Mouse (Mus musculus) midbrain, embryonic 12.5 days (tissue): ENCODE results near the gene Txk. TPM values are rescaled to one million over a fixed set of nuclear protein-coding genes. Genes with fewer than 3 reads are reported as not detected.

Source experiments
- ATAC-seq: fragments of 200-750 bp; cut with Nextera tagmentation; 2 replicates; pipeline ENCODE4 v1.8.0; 2017; ENCODE audit warnings: low read depth, moderate TSS enrichment, moderate library complexity; ENCODE audit not compliant: low FRiP score
- H3K27ac ChIP-seq: fragments of 300-500 bp; sonication (generic); replicated peaks from 2 replicates; pipeline ENCODE4 v1.5.1; 2016; ENCODE audit warnings: mild to moderate bottlenecking
- H3K27me3 ChIP-seq: fragments of 300-500 bp; sonication (generic); 2 replicates; pipeline ENCODE4 v1.6.1; 2016; ENCODE audit warnings: mild to moderate bottlenecking
- H3K36me3 ChIP-seq: fragments of 300-500 bp; sonication (generic); 2 replicates; pipeline ENCODE4 v1.6.1; 2016
- H3K4me1 ChIP-seq: fragments of 300-500 bp; sonication (generic); 2 replicates; pipeline ENCODE4 v1.6.1; 2016
- H3K4me2 ChIP-seq: fragments of 300-500 bp; sonication (generic); replicated peaks from 2 replicates; pipeline ENCODE4 v1.6.1; 2016; ENCODE audit warnings: mild to moderate bottlenecking, moderate library complexity
- H3K4me3 ChIP-seq: fragments of 300-500 bp; sonication (generic); 2 replicates; pipeline ENCODE4 v1.5.1; 2016; ENCODE audit warnings: mild to moderate bottlenecking
- H3K9ac ChIP-seq: fragments of 300-500 bp; sonication (generic); replicated peaks from 2 replicates; pipeline ENCODE4 v1.6.1; 2016; ENCODE audit warnings: mild to moderate bottlenecking, moderate library complexity
- H3K9me3 ChIP-seq: fragments of 300-500 bp; sonication (generic); 2 replicates; pipeline ENCODE4 v1.6.1; 2016; ENCODE audit warnings: mild to moderate bottlenecking
- WGBS: fragments of 180-500 bp; shearing (Covaris S2); methylation state at CpG from one replicate; pipeline ENCODE4 v1.1.7; 2016; 5-methylcytosine and 5-hydroxymethylcytosine counted together
- polyA plus RNA-seq: library from polyadenylated mRNA; unstranded; fragments of >200 nt; fragmentation: Nextera tagmentation; extraction: Ambion mirVana; gene quantifications from 2 replicates; pipeline ENCODE4 v1.2.1, GENCODE M21; 2016

The Txk gene
- polyA plus RNA-seq, 1 experiment from 2014 or later = 0.08 TPM

DNA sequence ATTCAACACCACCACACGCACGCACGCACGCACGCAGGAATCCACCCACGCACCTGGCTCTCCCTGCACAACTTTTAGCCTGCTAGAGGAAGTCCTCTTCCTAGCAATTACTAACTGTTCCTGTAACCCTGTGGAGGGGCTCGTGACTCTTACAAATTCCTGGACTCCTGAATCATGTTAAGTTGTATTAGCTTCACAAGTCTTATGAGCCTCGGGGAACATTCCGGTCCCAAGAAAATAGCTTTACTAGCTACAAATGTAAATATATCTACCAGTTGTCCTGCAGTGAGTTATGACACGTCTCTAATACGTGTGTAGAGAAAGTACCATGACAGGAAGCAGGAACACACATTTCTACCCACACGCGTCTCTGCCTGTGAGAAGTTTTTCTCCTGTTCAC, 43.1 kb downstream of the Txk start:
- no peaks in the 10 kb centered on the region for H3K36me3 ChIP-seq
- no peaks in the 10 kb centered on the region for H3K27me3 ChIP-seq
- no peaks in the 10 kb centered on the region for H3K9me3 ChIP-seq
- H3K9ac ChIP-seq = no peak overlapping the region
- WGBS = 89% methylated on average over 13 of the region's 13 CpGs
- ATAC-seq = no peak
- H3K4me3 ChIP-seq = no peak overlapping the region
- H3K4me1 ChIP-seq = no peaks in the 10 kb centered on the region
- no peak overlapping the region for H3K4me2 ChIP-seq
- H3K27ac ChIP-seq = no peak overlapping the region

DNA sequence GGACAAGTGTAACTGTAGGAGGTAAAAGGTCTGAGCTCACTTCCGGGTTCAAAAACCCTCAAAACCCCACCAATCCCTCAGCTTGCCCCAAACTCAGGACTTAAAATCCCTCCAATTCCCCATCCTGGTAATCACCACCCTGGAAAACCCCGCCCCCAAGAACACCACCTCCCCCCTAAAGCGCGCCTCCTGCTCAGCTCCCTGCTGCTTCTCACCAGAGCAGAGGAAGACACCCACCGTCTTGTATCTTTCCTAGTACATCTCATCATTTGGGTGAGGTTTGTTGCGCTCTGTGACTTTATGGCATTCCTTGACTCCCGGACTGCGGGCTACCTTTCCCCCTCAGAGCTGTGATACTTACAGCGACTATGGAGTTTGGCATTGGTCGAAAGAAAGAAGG, 45.9 kb downstream of the Txk start:
- Histone ChIP-seq H3K27ac (no peak overlapping the region), H3K4me2 (no peak overlapping the region)

DNA sequence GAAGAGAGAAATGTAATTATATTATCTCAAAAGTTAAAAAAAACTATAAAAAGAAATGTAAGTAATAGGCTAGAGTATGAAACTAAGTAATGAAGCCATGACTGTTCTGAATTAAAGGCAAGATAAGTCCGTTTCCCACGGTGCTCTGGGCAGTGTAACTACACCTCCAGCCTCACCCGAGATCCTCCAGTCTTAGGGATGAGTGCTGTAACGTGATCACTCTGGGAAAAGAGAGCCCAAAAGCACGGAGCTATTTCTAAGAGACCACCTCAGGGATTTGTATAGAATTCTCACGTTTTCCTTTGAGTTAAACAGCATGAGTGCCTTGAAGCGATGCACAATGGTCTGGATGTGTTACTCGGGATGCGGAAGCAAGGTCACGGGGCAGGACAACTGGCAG, 46.5 kb downstream of the Txk start:
- H3K27ac ChIP-seq = no peak overlapping the region
- WGBS = 45% methylated on average over 10 of the region's 10 CpGs
- no peak overlapping the region for H3K4me2 ChIP-seq

More for the DNA sequence above, 45.9 kb downstream of the Txk start:
- WGBS = 59% methylated on average over 10 of the region's 10 CpGs
- Histone ChIP-seq H3K27me3 (no peaks in the 10 kb centered on the region), H3K9me3 (no peaks in the 10 kb centered on the region), H3K4me1 (no peaks in the 10 kb centered on the region), H3K36me3 (no peaks in the 10 kb centered on the region), H3K9ac (no peak overlapping the region), H3K4me3 (no peak overlapping the region)
- ATAC-seq = no peak

DNA sequence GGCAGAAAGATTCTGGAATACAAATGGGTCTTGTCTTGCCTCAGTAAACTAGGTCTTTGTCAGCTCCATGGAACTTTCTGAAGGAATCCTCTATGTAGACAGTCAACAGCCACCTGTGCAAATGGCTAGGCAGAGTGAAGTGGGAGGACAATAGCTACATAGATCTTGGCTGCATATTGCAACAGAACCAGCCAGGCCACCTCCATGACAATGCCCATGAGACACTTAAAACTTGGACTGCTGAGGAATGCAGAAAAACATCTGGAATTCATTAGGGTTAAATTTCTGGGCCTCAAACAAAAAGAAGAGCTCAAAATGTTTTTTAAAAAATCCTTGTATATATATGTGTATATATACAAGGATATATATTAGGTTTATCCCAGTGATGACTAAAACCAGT, 50.4 kb downstream of the Txk start:
- no peak overlapping the region for H3K4me2 ChIP-seq
- H3K4me1 ChIP-seq = peaks cover 5% of the 10 kb centered on the region; the same call in 1 of the 2 replicates
- no peak overlapping the region for H3K27ac ChIP-seq
- no peak overlapping the region for H3K9ac ChIP-seq
- 0 out of 2 replicates have a peak, but pooled peaks cover 4% of the 10 kb centered on the region for H3K27me3 ChIP-seq
- H3K9me3 ChIP-seq = no peaks in the 10 kb centered on the region
- H3K4me3 ChIP-seq = no peak overlapping the region
- no peak for ATAC-seq
- no peaks in the 10 kb centered on the region for H3K36me3 ChIP-seq

More for the DNA sequence above, 46.5 kb downstream of the Txk start:
- ATAC-seq = no peak
- Histone ChIP-seq H3K4me3 (no peak overlapping the region), H3K36me3 (no peaks in the 10 kb centered on the region), H3K27me3 (no peaks in the 10 kb centered on the region), H3K4me1 (no peaks in the 10 kb centered on the region), H3K9ac (no peak overlapping the region), H3K9me3 (no peaks in the 10 kb centered on the region)

DNA sequence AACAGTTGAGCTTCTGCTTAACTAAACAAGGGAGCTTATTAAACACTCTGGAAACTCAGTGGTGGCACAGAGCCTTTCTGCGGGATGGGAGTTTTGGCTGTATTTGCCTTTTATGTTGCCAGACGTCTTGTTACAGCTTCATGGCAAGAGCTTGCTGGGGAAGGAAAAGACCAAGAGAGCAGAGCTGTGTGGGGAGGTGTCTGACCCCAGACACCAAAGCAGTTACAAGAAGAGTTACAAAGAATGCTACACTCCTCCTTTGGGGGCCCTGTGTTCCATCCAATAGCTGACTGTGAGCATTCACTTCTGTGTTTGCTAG, 53.1 kb downstream of the Txk start:
- Histone ChIP-seq H3K27me3 (0 out of 2 replicates have a peak, but pooled peaks cover 4% of the 10 kb centered on the region), H3K4me2 (no peak overlapping the region), H3K36me3 (no peaks in the 10 kb centered on the region), H3K4me1 (peaks cover 5% of the 10 kb centered on the region; the same call in 1 of the 2 replicates), H3K9ac (no peak overlapping the region), H3K9me3 (no peaks in the 10 kb centered on the region), H3K27ac (no peak overlapping the region), H3K4me3 (no peak overlapping the region)
- 18% methylated on average over 2 of the region's 2 CpGs for WGBS
- no peak for ATAC-seq

DNA sequence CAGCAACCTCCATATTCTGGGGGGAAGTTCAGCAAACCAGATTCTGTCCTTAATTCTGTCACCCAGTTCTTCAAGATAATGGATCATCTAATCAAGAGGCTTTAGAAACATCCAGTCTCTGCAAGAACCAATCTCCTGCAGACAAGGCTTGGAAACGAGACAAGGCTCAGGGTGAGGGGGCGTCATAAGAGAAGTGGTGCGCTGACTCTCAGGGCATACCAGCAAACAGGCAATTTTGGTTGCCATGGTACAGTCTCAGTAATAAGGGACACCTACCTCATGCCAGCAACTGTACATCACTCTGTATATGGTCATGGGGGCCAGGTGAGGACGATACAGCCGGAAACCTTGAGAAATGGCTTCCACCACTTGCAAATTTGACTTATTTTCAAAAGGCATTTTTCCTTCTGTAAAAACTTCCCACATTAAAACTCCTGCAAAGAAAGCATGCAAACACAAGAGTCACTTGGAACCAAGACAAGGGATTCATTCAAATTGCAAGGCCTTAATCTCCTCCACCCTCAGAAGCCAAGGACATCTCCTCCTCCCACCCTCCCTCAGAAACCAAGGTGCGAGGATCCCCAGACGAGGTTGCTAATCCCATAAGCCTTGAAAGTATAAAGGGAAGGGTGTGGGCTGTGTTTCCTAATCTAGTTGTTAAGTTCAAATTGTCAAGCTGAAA, 53.6 kb downstream of the Txk start:
- Histone ChIP-seq H3K4me3 (no peak overlapping the region), H3K36me3 (no peaks in the 10 kb centered on the region), H3K4me1 (peaks cover 5% of the 10 kb centered on the region; the same call in 1 of the 2 replicates), H3K27me3 (0 out of 2 replicates have a peak, but pooled peaks cover 4% of the 10 kb centered on the region), H3K4me2 (no peak overlapping the region), H3K9ac (no peak overlapping the region), H3K9me3 (no peaks in the 10 kb centered on the region), H3K27ac (no peak overlapping the region)
- no peak for ATAC-seq
- WGBS = 62% methylated on average over 7 of the region's 7 CpGs

DNA sequence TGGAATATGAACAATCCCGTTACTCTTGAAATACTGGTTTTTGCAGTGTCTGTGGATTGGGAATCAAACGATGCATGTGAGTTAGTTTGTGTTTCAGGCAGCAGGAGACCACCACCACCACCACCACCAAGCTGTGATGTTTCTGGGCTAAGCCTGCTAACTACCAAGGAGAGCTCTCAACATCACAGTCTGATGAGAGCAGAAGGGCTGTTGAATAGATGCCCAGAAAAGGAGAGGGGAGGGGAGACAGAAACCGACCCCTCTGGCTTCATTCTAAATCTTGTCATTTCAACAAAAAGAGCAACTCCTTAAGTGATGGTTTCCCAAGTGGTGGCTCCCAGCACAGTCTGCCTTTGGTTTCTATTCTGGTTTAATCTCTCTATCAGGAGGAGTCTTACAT, 54.2 kb downstream of the Txk start:
- H3K4me2 ChIP-seq = no peak overlapping the region
- no peak overlapping the region for H3K4me3 ChIP-seq
- 0 out of 2 replicates have a peak, but pooled peaks cover 4% of the 10 kb centered on the region for H3K27me3 ChIP-seq
- WGBS = 63% methylated on average over 3 of the region's 3 CpGs
- no peak overlapping the region for H3K9ac ChIP-seq
- H3K4me1 ChIP-seq = peaks cover 5% of the 10 kb centered on the region; the same call in 1 of the 2 replicates
- ATAC-seq = no peak
- no peak overlapping the region for H3K27ac ChIP-seq
- no peaks in the 10 kb centered on the region for H3K9me3 ChIP-seq
- H3K36me3 ChIP-seq = no peaks in the 10 kb centered on the region

DNA sequence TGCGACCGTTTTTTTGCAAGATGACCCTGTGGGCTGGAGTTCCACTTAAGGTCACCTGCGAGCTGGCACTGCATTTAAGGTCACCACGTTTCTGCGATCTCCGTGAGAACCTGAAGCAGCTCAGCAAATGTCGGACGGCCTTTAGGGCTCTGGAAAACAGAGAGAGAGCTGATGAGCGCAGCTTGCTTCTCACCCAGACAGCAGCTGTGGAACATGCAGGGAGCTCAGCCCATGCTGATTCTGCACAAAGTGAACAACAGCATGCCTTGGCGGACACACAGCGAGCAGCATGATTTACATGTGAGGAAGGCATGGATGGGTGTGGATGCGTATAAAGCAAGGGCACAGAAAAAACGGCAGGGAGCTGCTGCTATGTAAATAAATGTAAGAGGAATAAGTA, 56.1 kb downstream of the Txk start:
- H3K27ac ChIP-seq = no peak overlapping the region
- H3K9ac ChIP-seq = no peak overlapping the region
- 76% methylated on average over 13 of the region's 13 CpGs for WGBS
- peaks cover 5% of the 10 kb centered on the region; the same call in 1 of the 2 replicates for H3K4me1 ChIP-seq
- ATAC-seq = no peak
- H3K4me2 ChIP-seq = no peak overlapping the region
- H3K4me3 ChIP-seq = no peak overlapping the region
- 0 out of 2 replicates have a peak, but pooled peaks cover 4% of the 10 kb centered on the region for H3K27me3 ChIP-seq
- H3K9me3 ChIP-seq = no peaks in the 10 kb centered on the region
- H3K36me3 ChIP-seq = no peaks in the 10 kb centered on the region

DNA sequence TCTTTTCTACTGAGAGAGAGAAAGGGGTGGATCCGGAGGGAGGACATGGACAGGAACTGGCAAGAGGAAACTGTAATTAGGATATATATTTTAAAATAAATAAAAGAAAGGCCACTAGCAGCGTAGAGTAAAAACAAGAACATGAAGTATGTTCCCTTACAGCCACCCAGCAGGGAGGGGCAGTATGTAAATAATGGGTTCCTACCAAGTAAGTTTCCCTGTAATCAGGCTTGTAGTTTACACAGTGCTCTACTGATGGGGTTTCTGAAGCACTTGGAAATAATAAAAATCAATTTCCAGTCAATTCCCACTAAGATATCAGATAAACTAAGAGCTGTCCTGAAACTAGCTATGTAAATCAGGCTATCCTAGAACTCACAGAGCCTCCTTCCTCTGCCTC, 57.9 kb downstream of the Txk start:
- Histone ChIP-seq H3K4me3 (no peak overlapping the region), H3K9me3 (no peaks in the 10 kb centered on the region), H3K27ac (no peak overlapping the region), H3K9ac (no peak overlapping the region), H3K4me1 (peaks cover 5% of the 10 kb centered on the region; the same call in 1 of the 2 replicates), H3K27me3 (0 out of 2 replicates have a peak, but pooled peaks cover 4% of the 10 kb centered on the region), H3K4me2 (no peak overlapping the region), H3K36me3 (no peaks in the 10 kb centered on the region)
- 86% methylated on average over 2 of the region's 2 CpGs for WGBS
- ATAC-seq = no peak

DNA sequence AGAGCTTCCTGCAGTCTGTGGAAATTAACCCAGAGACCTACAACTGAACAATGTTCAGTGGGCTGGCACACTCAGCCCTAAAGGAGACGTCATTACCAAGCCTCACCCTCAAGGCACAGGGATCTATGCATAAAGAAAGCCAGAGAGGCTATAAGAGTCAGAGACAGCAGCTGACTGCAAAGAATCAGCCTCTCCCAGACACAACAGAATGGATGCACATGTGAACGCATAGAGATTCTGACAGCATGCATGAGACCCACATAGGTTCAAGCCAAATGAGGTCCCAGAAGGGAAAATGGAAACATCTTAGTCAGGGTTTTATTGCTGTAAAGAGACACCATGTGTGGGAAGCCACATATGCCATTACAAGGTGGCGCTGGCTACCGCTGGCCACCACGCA, 62.1 kb downstream of the Txk start:
- no peaks in the 10 kb centered on the region for H3K9me3 ChIP-seq
- H3K27me3 ChIP-seq = no peaks in the 10 kb centered on the region
- 90% methylated on average over 5 of the region's 5 CpGs for WGBS
- ATAC-seq = no peak
- no peaks in the 10 kb centered on the region for H3K36me3 ChIP-seq
- H3K4me2 ChIP-seq = no peak overlapping the region
- no peak overlapping the region for H3K9ac ChIP-seq
- no peak overlapping the region for H3K4me3 ChIP-seq
- no peak overlapping the region for H3K27ac ChIP-seq
- no peaks in the 10 kb centered on the region for H3K4me1 ChIP-seq

DNA sequence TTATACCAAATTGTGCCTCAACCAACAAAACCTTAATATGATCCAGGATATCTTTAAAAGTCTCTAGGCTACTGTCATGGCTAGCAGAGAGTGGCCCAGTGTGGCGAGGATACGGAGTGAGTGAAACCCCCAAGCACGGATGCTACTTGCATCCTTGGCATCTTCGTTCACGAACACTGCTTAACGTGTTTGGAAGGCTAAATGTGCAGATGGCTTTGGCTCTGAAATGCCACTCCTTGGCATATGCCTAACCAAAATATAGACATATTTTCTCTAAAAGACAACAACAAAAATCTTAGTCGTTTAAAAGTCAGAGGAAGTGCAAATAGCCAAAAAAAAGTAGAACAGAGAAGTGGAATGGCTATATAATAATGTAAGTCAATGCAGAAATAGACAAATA, 63.0 kb downstream of the Txk start:
- H3K27me3 ChIP-seq = no peaks in the 10 kb centered on the region
- ATAC-seq = no peak
- no peak overlapping the region for H3K9ac ChIP-seq
- no peak overlapping the region for H3K4me2 ChIP-seq
- WGBS = 91% methylated on average over 7 of the region's 7 CpGs
- no peaks in the 10 kb centered on the region for H3K36me3 ChIP-seq
- no peak overlapping the region for H3K27ac ChIP-seq
- H3K4me3 ChIP-seq = no peak overlapping the region
- no peaks in the 10 kb centered on the region for H3K9me3 ChIP-seq
- no peaks in the 10 kb centered on the region for H3K4me1 ChIP-seq

DNA sequence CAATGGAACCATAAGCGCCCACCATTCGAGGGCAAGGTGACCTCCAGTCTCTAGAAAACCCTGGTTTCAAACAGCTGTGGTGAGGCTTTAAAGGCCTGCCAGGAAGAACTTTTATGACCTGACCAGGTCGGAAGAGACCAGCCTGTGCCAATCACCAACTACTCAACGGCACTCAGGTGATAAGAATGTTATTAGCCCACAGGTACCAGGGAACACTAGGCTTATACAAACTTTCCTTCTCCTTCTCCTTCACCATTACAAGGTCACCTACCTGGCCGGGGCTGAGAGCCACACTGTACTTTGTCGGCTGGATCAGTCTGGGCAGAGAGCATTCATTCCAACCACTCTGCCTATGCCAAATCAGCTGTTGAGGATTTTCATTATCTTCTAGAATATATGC, 71.1 kb downstream of the Txk start:
- WGBS = 93% methylated on average over 6 of the region's 6 CpGs
- Histone ChIP-seq H3K27ac (no peak overlapping the region), H3K4me2 (no peak overlapping the region), H3K4me3 (no peak overlapping the region), H3K4me1 (no peaks in the 10 kb centered on the region), H3K27me3 (no peaks in the 10 kb centered on the region), H3K9ac (no peak overlapping the region), H3K9me3 (0 out of 2 replicates have a peak, but pooled peaks cover 4% of the 10 kb centered on the region), H3K36me3 (no peaks in the 10 kb centered on the region)
- ATAC-seq = no peak
